Mouse (Mus musculus): Measurements from ENCODE around the gene Eif4ebp2. TPM values are rescaled to one million over a fixed set of nuclear protein-coding genes. Genes with fewer than 3 reads are reported as not detected.

Gene Eif4ebp2
- total and polyA plus RNA-seq, 2 experiments from 2014 or later, result 14.7 to 40.0 TPM

- peak; percentile 79 for ATAC-seq (ENCODE audit: insufficient read depth, low read depth)
Measured at GRCm38 (mm10) chr10:61492040-61492439, 39.6 kb upstream of the Eif4ebp2 start.

GRCm38 (mm10) chr10:61491573-61491972 lies 39.1 kb upstream of the Eif4ebp2 start:
- no peak for ATAC-seq (ENCODE audit: insufficient read depth, low read depth)
- no peak for TF ChIP-seq CTCF (IDR thresholded peaks at IDR 0.05; ENCODE audit: low read depth)
- no peak for TF ChIP-seq EP300 (IDR thresholded peaks at IDR 0.05; ENCODE audit: low read depth)

More at GRCm38 (mm10) chr10:61492040-61492439, 39.6 kb upstream of the Eif4ebp2 start:
- TF ChIP-seq EP300 (IDR thresholded peaks at IDR 0.05; ENCODE audit: low read depth), result no peak
- TF ChIP-seq CTCF (IDR thresholded peaks at IDR 0.05; ENCODE audit: low read depth), result peak; percentile 92
- Histone ChIP-seq H3K9ac (replicated peaks; ENCODE audit: low read depth, low read length) (no peak overlapping the region), H3K27me3 (ENCODE audit: control insufficient read depth, insufficient read depth, low read length) (no peaks in the 10 kb centered on the region), H3K4me1 (ENCODE audit: control insufficient read depth, insufficient read depth) (peaks cover 8% of the 10 kb centered on the region), H3K36me3 (replicated peaks; ENCODE audit: control insufficient read depth, insufficient read depth, low read length) (no peaks in the 10 kb centered on the region), H3K4me2 (ENCODE audit: low read depth, low read length) (no peak overlapping the region), H3K9me3 (replicated peaks; ENCODE audit: control insufficient read depth, low read length) (no peaks in the 10 kb centered on the region), H3K27ac (ENCODE audit: low read depth) (no peak overlapping the region), H3K4me3 (ENCODE audit: low read depth, low read length) (no peak overlapping the region)
- 17% methylated on average over 11 of the region's 11 CpGs for WGBS
- peak; percentile 88 for DNase-seq (ENCODE audit: low spot score)

GRCm38 (mm10) chr10:61488522-61489110 lies 36.2 kb upstream of the Eif4ebp2 start:
- H3K4me3 ChIP-seq (ENCODE audit: low read depth, low read length), result no peak overlapping the region
- no peaks in the 10 kb centered on the region for H3K36me3 ChIP-seq (replicated peaks; ENCODE audit: control insufficient read depth, insufficient read depth, low read length)
- no peak for DNase-seq (ENCODE audit: low spot score)
- no peaks in the 10 kb centered on the region for H3K27me3 ChIP-seq (ENCODE audit: control insufficient read depth, insufficient read depth, low read length)
- H3K9ac ChIP-seq (replicated peaks; ENCODE audit: low read depth, low read length), result no peak overlapping the region
- whole genome bisulfite sequencing, result 85% methylated on average over 6 of the region's 6 CpGs
- TF ChIP-seq EP300 (IDR thresholded peaks at IDR 0.05; ENCODE audit: low read depth), result no peak
- no peak for TF ChIP-seq CTCF (IDR thresholded peaks at IDR 0.05; ENCODE audit: low read depth)
- ATAC-seq (ENCODE audit: insufficient read depth, low read depth), result no peak
- H3K4me2 ChIP-seq (ENCODE audit: low read depth, low read length), result no peak overlapping the region
- no peaks in the 10 kb centered on the region for H3K9me3 ChIP-seq (replicated peaks; ENCODE audit: control insufficient read depth, low read length)
- no peak overlapping the region for H3K27ac ChIP-seq (ENCODE audit: low read depth)
- no peaks in the 10 kb centered on the region for H3K4me1 ChIP-seq (ENCODE audit: control insufficient read depth, insufficient read depth)

More at GRCm38 (mm10) chr10:61491573-61491972, 39.1 kb upstream of the Eif4ebp2 start:
- no peak overlapping the region for H3K27ac ChIP-seq (ENCODE audit: low read depth)
- no peak overlapping the region for H3K4me3 ChIP-seq (ENCODE audit: low read depth, low read length)
- H3K4me1 ChIP-seq (ENCODE audit: control insufficient read depth, insufficient read depth), result peaks cover 8% of the 10 kb centered on the region
- no peak overlapping the region for H3K9ac ChIP-seq (replicated peaks; ENCODE audit: low read depth, low read length)
- no peak overlapping the region for H3K4me2 ChIP-seq (ENCODE audit: low read depth, low read length)
- no peaks in the 10 kb centered on the region for H3K9me3 ChIP-seq (replicated peaks; ENCODE audit: control insufficient read depth, low read length)
- no peaks in the 10 kb centered on the region for H3K36me3 ChIP-seq (replicated peaks; ENCODE audit: control insufficient read depth, insufficient read depth, low read length)
- H3K27me3 ChIP-seq (ENCODE audit: control insufficient read depth, insufficient read depth, low read length), result no peaks in the 10 kb centered on the region
- DNase-seq (ENCODE audit: low spot score), result no peak
- WGBS, result 37% methylated on average over 8 of the region's 8 CpGs

- no peak overlapping the region for H3K4me2 ChIP-seq (ENCODE audit: low read depth, low read length)
Measured at GRCm38 (mm10) chr10:61486551-61487339, 34.3 kb upstream of the Eif4ebp2 start.

GRCm38 (mm10) chr10:61484801-61485200 lies 32.3 kb upstream of the Eif4ebp2 start:
- Histone ChIP-seq H3K27me3 (ENCODE audit: control insufficient read depth, insufficient read depth, low read length) (no peaks in the 10 kb centered on the region), H3K27ac (ENCODE audit: low read depth) (no peak overlapping the region), H3K9ac (replicated peaks; ENCODE audit: low read depth, low read length) (no peak overlapping the region), H3K9me3 (replicated peaks; ENCODE audit: control insufficient read depth, low read length) (no peaks in the 10 kb centered on the region), H3K4me3 (ENCODE audit: low read depth, low read length) (no peak overlapping the region), H3K36me3 (replicated peaks; ENCODE audit: control insufficient read depth, insufficient read depth, low read length) (no peaks in the 10 kb centered on the region), H3K4me2 (ENCODE audit: low read depth, low read length) (no peak overlapping the region), H3K4me1 (ENCODE audit: control insufficient read depth, insufficient read depth) (no peaks in the 10 kb centered on the region)
- WGBS, result 76% methylated on average over 11 of the region's 11 CpGs
- ATAC-seq (ENCODE audit: insufficient read depth, low read depth), result no peak
- no peak for DNase-seq (ENCODE audit: low spot score)
- no peak for TF ChIP-seq CTCF (IDR thresholded peaks at IDR 0.05; ENCODE audit: low read depth)
- no peak for TF ChIP-seq EP300 (IDR thresholded peaks at IDR 0.05; ENCODE audit: low read depth)

More at GRCm38 (mm10) chr10:61486551-61487339, 34.3 kb upstream of the Eif4ebp2 start:
- Histone ChIP-seq H3K9me3 (replicated peaks; ENCODE audit: control insufficient read depth, low read length) (no peaks in the 10 kb centered on the region), H3K27me3 (ENCODE audit: control insufficient read depth, insufficient read depth, low read length) (no peaks in the 10 kb centered on the region), H3K9ac (replicated peaks; ENCODE audit: low read depth, low read length) (no peak overlapping the region), H3K27ac (ENCODE audit: low read depth) (no peak overlapping the region), H3K4me3 (ENCODE audit: low read depth, low read length) (no peak overlapping the region), H3K4me1 (ENCODE audit: control insufficient read depth, insufficient read depth) (no peaks in the 10 kb centered on the region), H3K36me3 (replicated peaks; ENCODE audit: control insufficient read depth, insufficient read depth, low read length) (no peaks in the 10 kb centered on the region)
- ATAC-seq (ENCODE audit: insufficient read depth, low read depth), result no peak
- no peak for DNase-seq (ENCODE audit: low spot score)
- no peak for TF ChIP-seq EP300 (IDR thresholded peaks at IDR 0.05; ENCODE audit: low read depth)
- TF ChIP-seq CTCF (IDR thresholded peaks at IDR 0.05; ENCODE audit: low read depth), result no peak
- 78% methylated on average over 8 of the region's 8 CpGs for WGBS
